In genomic region chr15:7084780-7085497, GRCm38 (mm10) we compare ENCODE assay signal across 7 mouse cellular contexts. TPM values are rescaled to one million over a fixed set of nuclear protein-coding genes. Genes with fewer than 3 reads are reported as not detected.
DNase-seq lines count a peak whose midpoint lies in the region; ATAC-seq and TF ChIP-seq lines count a peak whose summit lies in the region.

No protein-coding gene starts in this region.

- H3K4me1 ChIP-seq in liver, adult 2 months (ENCODE audit: control insufficient read depth, insufficient read depth, low read length): no peaks in the 10 kb centered on the region; the same call in none of the 2 replicates
- H3K4me1 ChIP-seq in liver, embryonic 11.5 days (replicated peaks; ENCODE audit: control insufficient read depth, insufficient read depth, low read length): no peaks in the 10 kb centered on the region
- H3K4me1 ChIP-seq in brown adipose tissue, adult 24 weeks (ENCODE audit: control insufficient read depth, insufficient read depth, insufficient read length, low read length): no peaks in the 10 kb centered on the region; the same call in 1 of the 2 replicates
- H3K4me1 ChIP-seq in neural tube, embryonic 13.5 days (replicated peaks): peaks cover 12% of the 10 kb centered on the region

- no peak overlapping the region for H3K4me3 ChIP-seq in liver, adult 2 months (ENCODE audit: insufficient read depth, low read depth, low read length)
- no peak overlapping the region for H3K4me3 ChIP-seq in liver, embryonic 11.5 days (ENCODE audit: low read depth, low read length)
- H3K4me3 ChIP-seq in brown adipose tissue, adult 24 weeks (ENCODE audit: insufficient read depth, low read depth, low read length): no peak overlapping the region
- no peak overlapping the region for H3K4me3 ChIP-seq in neural tube, embryonic 13.5 days

- TF ChIP-seq CTCF in liver, adult 2 months (IDR thresholded peaks at IDR 0.05; ENCODE audit: low read depth, low read length): no peak

- H3K27me3 ChIP-seq in liver, adult 2 months (ENCODE audit: control insufficient read depth, insufficient read depth, low read length): no peaks in the 10 kb centered on the region
- H3K27me3 ChIP-seq in liver, embryonic 11.5 days (replicated peaks; ENCODE audit: control insufficient read depth, insufficient read depth, low read length): no peaks in the 10 kb centered on the region; the same call in 1 of the 2 replicates
- H3K27me3 ChIP-seq in neural tube, embryonic 13.5 days: no peaks in the 10 kb centered on the region

- WGBS in liver, adult 2 months: 44% methylated on average over 8 of the region's 8 CpGs
- 21% methylated on average over 8 of the region's 8 CpGs for WGBS in liver, embryonic 11.5 days
- WGBS in neural tube, embryonic 13.5 days: 26% methylated on average over 8 of the region's 8 CpGs

- no peaks in the 10 kb centered on the region for H3K9me3 ChIP-seq in liver, embryonic 11.5 days (ENCODE audit: control insufficient read depth, low read length)
- H3K9me3 ChIP-seq in neural tube, embryonic 13.5 days: no peaks in the 10 kb centered on the region

- H3K9ac ChIP-seq in liver, adult 2 months (ENCODE audit: low read depth, low read length): no peak overlapping the region
- no peak overlapping the region for H3K9ac ChIP-seq in liver, embryonic 11.5 days (ENCODE audit: low read depth, low read length)
- H3K9ac ChIP-seq in neural tube, embryonic 13.5 days: peak overlapping the region; percentile 38; the same call in 1 of the 2 replicates

- H3K79me2 ChIP-seq in liver, adult 2 months (ENCODE audit: control insufficient read depth, insufficient read depth, low read length): no peaks in the 10 kb centered on the region

- no peak for TF ChIP-seq POLR2A in liver, adult 2 months (IDR thresholded peaks at IDR 0.05; ENCODE audit: extremely low read depth, insufficient read depth, low read length)

- H3K36me3 ChIP-seq in liver, adult 2 months (ENCODE audit: control insufficient read depth, insufficient read depth, low read length): no peaks in the 10 kb centered on the region
- H3K36me3 ChIP-seq in liver, embryonic 11.5 days (ENCODE audit: control insufficient read depth, insufficient read depth, low read length): no peaks in the 10 kb centered on the region
- no peaks in the 10 kb centered on the region for H3K36me3 ChIP-seq in neural tube, embryonic 13.5 days

- no peak overlapping the region for H3K27ac ChIP-seq in liver, adult 2 months (replicated peaks; ENCODE audit: insufficient read depth, low read depth, low read length)
- H3K27ac ChIP-seq in liver, embryonic 11.5 days (ENCODE audit: low read depth, low read length): no peak overlapping the region
- peak overlapping the region; percentile 34; the same call in 1 of the 2 replicates for H3K27ac ChIP-seq in brown adipose tissue, adult 24 weeks (replicated peaks; ENCODE audit: low read depth, low read length)
- H3K27ac ChIP-seq in neural tube, embryonic 13.5 days (replicated peaks): no peak overlapping the region

- DNase-seq in liver, adult 2 months (ENCODE audit: extremely low read depth, low read depth, low spot score): peak; percentile 16
- DNase-seq in liver, embryonic 11.5 days (ENCODE audit: low spot score): no peak
- DNase-seq in cerebellum, adult 8-10 months: no peak
- DNase-seq in urinary bladder, adult 18-20 months (ENCODE audit: low spot score in 2 of 2): no peak

- no peak for ATAC-seq in liver, embryonic 11.5 days (replicated peaks; ENCODE audit: low FRiP score)
- peak; percentile 92 to 95 for ATAC-seq in hematopoietic stem cell, adult 5-6 weeks (replicated peaks in 1 of 2; ENCODE audit: insufficient read depth in 1 of 2, low FRiP score in 2 of 2, low TSS enrichment in 1 of 2, low read depth in 1 of 2, poor library complexity in 2 of 2, severe bottlenecking in 2 of 2)
- ATAC-seq in neural tube, embryonic 13.5 days (ENCODE audit: low read depth): peak; percentile 47; the same call in 1 of the 2 replicates

- no peak overlapping the region for H3K4me2 ChIP-seq in liver, embryonic 11.5 days
- peak overlapping the region; percentile 4; the same call in 1 of the 2 replicates for H3K4me2 ChIP-seq in neural tube, embryonic 13.5 days

RNA-seq across cellular contexts. Expression of gene Lifr, which starts 5.5 kb away (rescaled TPM):
- total RNA-seq in liver, adult 2 months (2014; rRNA removed): 386 and 431 TPM in 2 replicates
- 134 and 159 TPM in 2 replicates for polyA plus RNA-seq in liver, adult 2 months (2012; rRNA removed)
- 28.7 and 31.0 TPM in 2 replicates for polyA plus RNA-seq in liver, embryonic 11.5 days (2014; fragmentation: Nextera tagmentation; extraction: Ambion mirVana)
- 11.6 and 12.9 TPM in 2 replicates for polyA plus RNA-seq in brown adipose tissue, adult 24 weeks (2012; ENCODE audit: insufficient read depth, insufficient read length, missing spikeins)
- total RNA-seq in hematopoietic stem cell, adult 5-6 weeks (2017): 0.30 and 1.4 TPM in 2 replicates
- 23.2 and 28.1 TPM in 2 replicates for polyA plus RNA-seq in neural tube, embryonic 13.5 days (2015; fragmentation: Nextera tagmentation; extraction: Ambion mirVana)
